Mouse (Mus musculus) liver, adult 2 months (tissue): ENCODE results near the gene Dnajc13.

ENCODE experiments used
- CTCF ChIP-seq: fragments of 200-500 bp; IDR thresholded peaks from 2 replicates; pipeline ENCODE4 v1.5.1; 2011; ENCODE audit warnings: low read depth, low read length, control low read depth
- POLR2A ChIP-seq: fragments of 200-500 bp; IDR thresholded peaks from 2 replicates; pipeline ENCODE4 v1.6.1; 2011; ENCODE audit warnings: low read length, control low read depth; ENCODE audit not compliant: insufficient read depth; ENCODE audit errors: extremely low read depth

DNA sequence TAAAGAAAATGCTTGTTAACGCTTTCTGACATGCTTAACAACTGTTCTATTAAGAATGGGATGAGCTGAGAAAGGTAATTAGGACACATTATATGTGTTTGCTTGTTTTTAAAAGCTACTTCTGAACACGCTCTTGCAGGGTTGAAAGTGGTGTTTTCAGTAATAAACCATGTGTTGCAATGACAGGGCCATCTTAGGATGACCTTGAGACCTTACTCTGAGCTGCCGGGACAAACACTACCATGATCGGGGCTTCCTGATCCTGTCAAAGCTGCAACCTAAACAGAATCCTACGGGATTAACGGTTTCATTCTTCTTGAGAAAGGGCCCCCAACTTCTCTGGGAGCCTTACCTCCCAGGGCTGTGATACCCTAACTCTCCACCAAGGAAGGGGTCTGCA, 91.1 kb downstream of the Dnajc13 start:
- TF ChIP-seq CTCF (no peak), POLR2A (no peak)
